Mouse (Mus musculus) lung, adult 2 months (tissue): ENCODE measurements around the gene Nfatc2.

Source experiments
- CTCF ChIP-seq: fragments of 200-500 bp; IDR thresholded peaks from 2 replicates; pipeline ENCODE4 v1.5.1; 2011; ENCODE audit warnings: mild to moderate bottlenecking, low read length, control low read depth; ENCODE audit not compliant: insufficient read depth
- POLR2A ChIP-seq: fragments of 200-500 bp; IDR thresholded peaks from 2 replicates; pipeline ENCODE4 v1.6.1; 2011; ENCODE audit warnings: low read depth, mild to moderate bottlenecking, control low read depth, low read length, borderline replicate concordance; ENCODE audit errors: extremely low read depth

GRCm38 (mm10) chr2:168539026-168539425 is 62.4 kb downstream of the Nfatc2 start:
- TF ChIP-seq CTCF (no peak), POLR2A (no peak)
